Mouse (Mus musculus): ENCODE data around the gene Gm49321.

GRCm38 (mm10) chr12:73907079-73907672 lies 30.3 kb upstream of the Gm49321 start:
- TF ChIP-seq CTCF (conservative IDR thresholded peaks at IDR 0.05; ENCODE audit: low read length) = no peak
- TF ChIP-seq POU5F1 (IDR thresholded peaks at IDR 0.05; ENCODE audit: borderline replicate concordance, low read length) = no peak
- no peak for TF ChIP-seq NANOG (IDR thresholded peaks at IDR 0.05; ENCODE audit: borderline replicate concordance, low read length)

All from E14TG2a.4 (cell line).